Mouse (Mus musculus): ENCODE results near the gene Krtap9-1.
"Not testable (repeated sequence)": the region's sequence is repeated elsewhere in the genome, so short reads cannot be mapped to it uniquely, and the experiment has no call there.

Gene Krtap9-1

GRCm38 (mm10) chr11:99873089-99873488, at the start of gene Krtap9-1:
Gene Krtap9-1, plus strand, starts transcription at chr11:99873389.
- in situ Hi-C loops (cut with MboI, MseI) = not testable (repeated sequence)

- in situ Hi-C loops (cut with MboI, MseI) = no loop called here
Observed at GRCm38 (mm10) chr11:99837966-99838365, 35.2 kb upstream of the Krtap9-1 start, which contains the start of gene 2300003K06Rik. Gene 2300003K06Rik, minus strand, starts transcription at chr11:99838066.

GRCm38 (mm10) chr11:99842185-99842584, 31.0 kb upstream of the Krtap9-1 start:
- in situ Hi-C loops (cut with MboI, MseI) = no loop called here

- in situ Hi-C loops (cut with MboI, MseI) = no loop called here
Observed at GRCm38 (mm10) chr11:99846746-99847145, 26.4 kb upstream of the Krtap9-1 start.

GRCm38 (mm10) chr11:99851508-99851907, 21.7 kb upstream of the Krtap9-1 start, which contains the start of gene Krtap4-16:
Gene Krtap4-16, minus strand, starts transcription at chr11:99851608.
- in situ Hi-C loops (cut with MboI, MseI) = no loop called here

- in situ Hi-C loops (cut with MboI, MseI) = no loop called here
Observed at GRCm38 (mm10) chr11:99854121-99854520, 19.1 kb upstream of the Krtap9-1 start.

GRCm38 (mm10) chr11:99857617-99858016, 15.6 kb upstream of the Krtap9-1 start, which contains the start of gene Gm11568:
Gene Gm11568, plus strand, starts transcription at chr11:99857917.
- in situ Hi-C loops (cut with MboI, MseI) = no loop called here

GRCm38 (mm10) chr11:99858761-99859160, 14.4 kb upstream of the Krtap9-1 start:
- in situ Hi-C loops (cut with MboI, MseI) = no loop called here

GRCm38 (mm10) chr11:99864176-99864575, 9.0 kb upstream of the Krtap9-1 start, which contains the start of gene Gm11559:
Gene Gm11559, plus strand, starts transcription at chr11:99864476.
- in situ Hi-C loops (cut with MboI, MseI) = not testable (repeated sequence)

- in situ Hi-C loops (cut with MboI, MseI) = not testable (repeated sequence)
Observed at GRCm38 (mm10) chr11:99878887-99879286, 5.7 kb downstream of the Krtap9-1 start, which contains the start of gene Gm11567. Gene Gm11567, plus strand, starts transcription at chr11:99879187.

- in situ Hi-C loops (cut with MboI, MseI) = no loop called here
Observed at GRCm38 (mm10) chr11:99907620-99908019, 34.4 kb downstream of the Krtap9-1 start, which contains the start of gene Krtap31-1. Gene Krtap31-1, plus strand, starts transcription at chr11:99907920.

- in situ Hi-C loops (cut with MboI, MseI) = no loop called here
Observed at GRCm38 (mm10) chr11:99914451-99914850, 41.3 kb downstream of the Krtap9-1 start, which contains the start of gene Gm11565. Gene Gm11565, plus strand, starts transcription at chr11:99914751.
